Mouse (Mus musculus) CH12.LX (cell line): ENCODE measurements around the gene Itga6. TPM values are rescaled to one million over a fixed set of nuclear protein-coding genes. Genes with fewer than 3 reads are reported as not detected.

Experiments used
- DNase-seq: peaks from one replicate; pipeline ENCODE4 v3.0.0-alpha.2; 2013; ENCODE audit errors: extremely low read depth
- H3K27ac ChIP-seq: 2 replicates; pipeline ENCODE4 v1.5.1; 2012; ENCODE audit warnings: low read depth, mild to moderate bottlenecking, control low read depth, moderate library complexity; ENCODE audit not compliant: insufficient read depth
- H3K27me3 ChIP-seq: replicated peaks from 2 replicates; pipeline ENCODE3; 2012; ENCODE audit warnings: inconsistent platforms
- H3K36me3 ChIP-seq, 2 experiments: replicated peaks in 1 of 2; 2 replicates each; pipeline versions ENCODE3 to v1.6.1; 2012; ENCODE audit warnings: inconsistent platforms in 1 of 2, low read length in 1 of 2, mild to moderate bottlenecking in 1 of 2, mixed read lengths in 1 of 2, moderate library complexity in 1 of 2; ENCODE audit not compliant: control insufficient read depth in 1 of 2, insufficient read depth in 1 of 2
- H3K4me1 ChIP-seq, 2 experiments: 2 replicates each; pipeline ENCODE4 v1.6.1; 2012; ENCODE audit warnings: inconsistent platforms in 1 of 2, moderate library complexity in 1 of 2; ENCODE audit not compliant: insufficient read depth in 2 of 2, control insufficient read depth in 1 of 2
- H3K4me2 ChIP-seq: 2 replicates; pipeline ENCODE4 v1.6.1; 2012; ENCODE audit warnings: low read depth, mild to moderate bottlenecking, control low read depth; ENCODE audit not compliant: poor library complexity, insufficient read depth, severe bottlenecking
- H3K4me3 ChIP-seq, 3 experiments: fragments of 150-350 bp in 1 of 3; sonication (generic) in 1 of 3; replicated peaks in 1 of 3; 2 replicates each; pipeline versions ENCODE3 to v1.5.1; 2011 to 2012; ENCODE audit warnings: low read depth in 2 of 3, low read length in 2 of 3, mild to moderate bottlenecking in 2 of 3, moderate library complexity in 2 of 3, control low read depth in 1 of 3, improper control_type of control experiment in 1 of 3, inconsistent platforms in 1 of 3, mixed read lengths in 1 of 3; ENCODE audit not compliant: poor library complexity in 1 of 3
- H3K79me2 ChIP-seq: replicated peaks from 2 replicates; pipeline ENCODE4 v1.6.1; 2012; ENCODE audit warnings: mild to moderate bottlenecking, moderate library complexity; ENCODE audit not compliant: control insufficient read depth, poor library complexity, insufficient read depth, severe bottlenecking; ENCODE audit errors: extremely low read depth
- H3K9ac ChIP-seq: 2 replicates; pipeline ENCODE4 v1.6.1; 2012; ENCODE audit warnings: low read depth, mild to moderate bottlenecking, control low read depth, moderate library complexity; ENCODE audit not compliant: insufficient read depth
- H3K9me3 ChIP-seq: replicated peaks from 2 replicates; pipeline ENCODE3; 2012; ENCODE audit warnings: low read length, inconsistent platforms, mixed read lengths
- GABPA ChIP-seq: IDR thresholded peaks from 2 replicates; pipeline ENCODE4 v1.6.1; 2012; ENCODE audit warnings: low read depth, low read length, improper control_type of control experiment, inconsistent platforms; ENCODE audit not compliant: insufficient replicate concordance
- IRF4 ChIP-seq: IDR thresholded peaks from 2 replicates; pipeline ENCODE4 v1.6.1; 2014; ENCODE audit warnings: low read depth, mild to moderate bottlenecking, inconsistent platforms, low read length, improper control_type of control experiment
- JUND ChIP-seq: conservative IDR thresholded peaks from 2 replicates; pipeline ENCODE4 v1.6.1; 2011; ENCODE audit warnings: low read depth, low read length, improper control_type of control experiment
- MAFK ChIP-seq: IDR thresholded peaks from 2 replicates; pipeline ENCODE4 v1.6.1; 2011; ENCODE audit warnings: low read length, improper control_type of control experiment; ENCODE audit not compliant: insufficient replicate concordance
- MAX ChIP-seq: IDR thresholded peaks from 2 replicates; pipeline ENCODE4 v1.6.1; 2011; ENCODE audit warnings: low read length, improper control_type of control experiment
- RAD21 ChIP-seq: IDR thresholded peaks from 2 replicates; pipeline ENCODE4 v1.6.1; 2011; ENCODE audit warnings: low read depth, mild to moderate bottlenecking, low read length, improper control_type of control experiment, moderate library complexity
- SIN3A ChIP-seq: IDR thresholded peaks from 2 replicates; pipeline ENCODE4 v1.6.1; 2012; ENCODE audit warnings: low read length, improper control_type of control experiment, inconsistent platforms
- SMC3 ChIP-seq: IDR thresholded peaks from 2 replicates; pipeline ENCODE4 v1.6.1; 2011; ENCODE audit warnings: low read depth, low read length, improper control_type of control experiment
- ZKSCAN1 ChIP-seq: IDR thresholded peaks from 2 replicates; pipeline ENCODE4 v1.6.1; 2012; ENCODE audit warnings: low read depth, inconsistent platforms, low read length, improper control_type of control experiment, borderline replicate concordance
- ZNF384 ChIP-seq: IDR thresholded peaks from 2 replicates; pipeline ENCODE4 v1.6.1; 2012; ENCODE audit warnings: low read depth, low read length, improper control_type of control experiment, inconsistent platforms
- dilution Hi-C: fragments of 300-500 bp; cut with MboI; formaldehyde crosslinking; loops from 2 replicates; pipeline ENCODE4 v1.14.3; 2020; ENCODE audit warnings: low sequenced_read_pairs; ENCODE audit not compliant: extremely low pct_unique_long_range_greater_than_20kb, extremely low pct_ligation_motif_present
- in situ Hi-C: fragments of 300-500 bp; cut with MboI; formaldehyde crosslinking; loops from 3 replicates; pipeline ENCODE4 v1.14.3; 2019; ENCODE audit warnings: low sequenced_read_pairs, low pct_ligation_motif_present, low pct_unique_long_range_greater_than_20kb, mixed read lengths
- polyA plus RNA-seq: library from polyadenylated mRNA; unstranded; fragments of >175 nt; gene quantifications from 2 replicates; pipeline ENCODE4 v1.2.1, GENCODE M21; 2012; ENCODE audit warnings: low read depth; ENCODE audit not compliant: insufficient read length
- total RNA-seq, 2 experiments: library from RNA; depleted of rRNA; stranded (reverse); fragments of 300-350 nt in 1 of 2; fragments of >200 nt in 1 of 2; gene quantifications; 2 replicates each; pipeline ENCODE4 v1.2.3; 2012 to 2014

The Itga6 gene
- total and polyA plus RNA-seq, 3 experiments: 6.1 to 13.9 (median 10.9) TPM

DNA sequence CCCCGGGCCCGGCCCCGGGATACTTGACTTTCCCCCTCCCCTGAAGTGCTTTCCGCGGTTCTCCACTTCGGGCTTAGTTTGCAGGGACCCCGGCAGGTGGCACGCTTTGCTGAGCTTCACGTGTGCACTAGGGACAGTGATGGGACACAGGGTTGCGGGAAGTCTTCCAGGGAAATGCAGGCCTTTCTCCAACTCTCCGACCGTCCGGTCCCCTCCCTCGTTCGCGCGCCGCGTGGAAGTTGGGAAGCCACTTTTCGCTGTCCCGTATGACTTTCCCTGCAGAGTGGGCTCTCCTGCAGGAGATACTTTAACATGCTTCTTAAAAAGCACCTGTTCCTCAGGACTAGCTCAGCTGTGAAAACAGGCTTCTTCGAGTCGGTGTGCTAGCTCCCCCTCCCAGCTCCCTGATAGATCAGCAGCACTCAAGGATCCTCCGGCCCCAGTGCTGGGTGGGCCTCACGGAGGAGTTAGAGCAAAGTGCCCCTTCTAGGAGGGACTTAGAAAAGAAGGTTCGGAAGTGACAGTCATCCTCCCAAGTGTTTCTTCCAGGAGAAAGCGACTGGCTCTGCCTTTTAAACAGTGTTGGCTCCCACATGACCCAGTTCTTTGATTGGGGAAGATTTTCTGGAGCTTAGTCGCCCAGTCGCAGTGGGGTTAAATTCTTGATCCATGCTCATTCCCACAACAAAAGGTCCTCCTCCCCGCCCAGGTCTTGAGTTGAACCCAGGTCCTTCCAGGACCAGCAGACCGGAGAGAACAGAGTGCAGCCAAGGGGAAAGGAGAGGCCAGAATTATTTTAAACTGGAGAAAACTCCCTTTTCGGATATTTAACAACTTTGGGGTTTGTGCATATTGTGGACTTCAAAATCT lies 42.4 kb downstream of the Itga6 start:
- no peak for DNase-seq

DNA sequence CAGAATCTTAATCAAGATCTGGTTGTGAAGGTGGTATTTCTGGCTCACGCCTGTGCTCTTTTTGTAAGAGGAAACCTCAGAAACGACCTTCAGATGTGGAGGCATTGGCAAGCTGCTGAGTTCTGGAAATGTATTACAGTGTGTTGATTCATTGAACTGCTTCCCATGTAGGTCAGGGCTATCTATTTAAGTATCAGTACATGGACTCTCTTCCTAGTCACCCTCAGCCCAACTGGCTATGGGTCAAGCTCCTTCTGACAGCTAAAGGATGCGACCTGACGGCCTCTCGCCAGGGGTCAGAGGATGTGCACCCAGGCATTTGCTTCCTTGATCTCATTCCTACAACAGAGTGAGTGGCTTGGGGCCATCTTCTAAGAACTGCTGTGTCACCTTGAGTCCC lies 45.3 kb downstream of the Itga6 start:
- TF ChIP-seq GABPA (no peak), ZNF384 (no peak), IRF4 (no peak), ZKSCAN1 (no peak), MAX (no peak), SIN3A (no peak), JUND (no peak), RAD21 (no peak)
- Histone ChIP-seq H3K4me1 (peaks cover 0 to 11% of the 10 kb centered on the region in 2 experiments; a peak in 2 of 4 replicates), H3K4me3 (no peak overlapping the region), H3K9ac (no peak overlapping the region), H3K79me2 (no peaks in the 10 kb centered on the region), H3K27me3 (peaks cover 4% of the 10 kb centered on the region), H3K9me3 (peaks cover 2% of the 10 kb centered on the region), H3K36me3 (no peaks in the 10 kb centered on the region), H3K4me2 (no peak overlapping the region), H3K27ac (no peak overlapping the region)
- no peak for DNase-seq
- in situ Hi-C loops: no loop called here
- dilution Hi-C loops: no loop called here

More for the DNA sequence above, 42.4 kb downstream of the Itga6 start:
- H3K27me3 ChIP-seq: peaks cover 4% of the 10 kb centered on the region
- no peaks in the 10 kb centered on the region for H3K36me3 ChIP-seq
- TF ChIP-seq IRF4: no peak
- 0 out of 2 replicates have a peak, but pooled peaks have one; percentile 12 for TF ChIP-seq SMC3
- H3K4me1 ChIP-seq: peaks cover 4 to 23% of the 10 kb centered on the region in 2 experiments; a peak in 3 of 4 replicates
- no peaks in the 10 kb centered on the region for H3K79me2 ChIP-seq
- peak overlapping the region; percentile 13 to 75 (median 74) for H3K4me3 ChIP-seq
- no peak overlapping the region for H3K27ac ChIP-seq
- H3K9me3 ChIP-seq: peaks cover 2% of the 10 kb centered on the region
- H3K4me2 ChIP-seq: peak overlapping the region; percentile 53
- in situ Hi-C loops (no loop called here), dilution Hi-C loops (no loop called here)
- H3K9ac ChIP-seq: peak overlapping the region; percentile 34; the same call in 1 of the 2 replicates

DNA sequence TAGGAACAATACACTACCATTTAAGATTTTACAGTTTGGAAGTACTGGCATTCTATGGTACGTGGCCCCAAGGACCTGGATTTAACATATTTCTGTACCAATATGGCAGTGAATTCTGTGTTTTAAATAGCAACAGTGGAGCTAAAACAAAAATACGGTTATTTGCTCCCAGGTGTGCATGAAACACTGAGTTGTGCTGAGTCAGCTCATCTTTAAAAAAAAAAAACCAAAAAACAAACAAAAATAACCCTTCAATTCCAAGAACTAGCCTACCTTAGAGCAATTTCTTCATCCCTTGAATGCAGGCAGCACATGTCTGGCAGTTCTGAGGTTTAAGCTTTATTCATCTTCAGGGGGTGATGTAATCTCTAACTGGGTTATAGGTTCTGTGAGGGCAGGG lies 45.8 kb downstream of the Itga6 start:
- in situ Hi-C loops (no loop called here), dilution Hi-C loops (no loop called here)
- TF ChIP-seq MAFK (peak; percentile 80), ZKSCAN1 (no peak)
- Histone ChIP-seq H3K4me3 (no peak overlapping the region), H3K9me3 (peaks cover 2% of the 10 kb centered on the region), H3K9ac (no peak overlapping the region), H3K4me1 (peaks cover 0 to 7% of the 10 kb centered on the region in 2 experiments; a peak in 2 of 4 replicates), H3K27me3 (peaks cover 4% of the 10 kb centered on the region), H3K27ac (no peak overlapping the region), H3K36me3 (no peaks in the 10 kb centered on the region), H3K4me2 (no peak overlapping the region), H3K79me2 (no peaks in the 10 kb centered on the region)
- DNase-seq: no peak
